Mouse (Mus musculus): ENCODE data around the gene Uqcc2.

DNA sequence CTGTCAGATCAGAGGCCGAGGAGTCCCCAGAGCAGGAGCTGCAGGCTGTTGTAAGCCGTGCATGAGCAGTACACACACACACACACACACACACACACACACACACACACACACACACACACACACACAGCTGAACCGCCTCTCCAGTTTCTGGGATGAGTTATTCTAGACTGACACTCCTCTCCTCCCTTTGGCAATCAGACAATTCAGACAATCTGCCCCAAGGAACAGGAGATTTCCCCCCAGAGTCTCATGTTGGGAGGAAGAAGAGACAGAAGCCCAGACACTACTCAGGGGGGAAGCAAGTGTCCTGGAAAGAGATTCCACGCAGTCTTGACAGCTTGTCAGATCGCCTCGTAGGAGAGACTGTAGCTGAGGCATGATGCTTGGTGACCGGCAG is 5.6 kb upstream of the Uqcc2 start:
- TF ChIP-seq POLR2A (IDR thresholded peaks at IDR 0.05; ENCODE audit: low read depth, low read length) (no peak), CTCF (IDR thresholded peaks at IDR 0.05; ENCODE audit: extremely low read depth, insufficient read depth, insufficient read length, insufficient replicate concordance) (no peak)
